Mouse (Mus musculus): ENCODE measurements at regions not wholly inside any gene's neighbourhood (a gene's known extent, or its start where the extent isn't known, plus 50 kb on each side); places are given as distances from the start of the nearest gene placed in this dataset.
A peak's percentile ranks its signal among the peaks of the same experiment; 100 is the strongest.

DNA sequence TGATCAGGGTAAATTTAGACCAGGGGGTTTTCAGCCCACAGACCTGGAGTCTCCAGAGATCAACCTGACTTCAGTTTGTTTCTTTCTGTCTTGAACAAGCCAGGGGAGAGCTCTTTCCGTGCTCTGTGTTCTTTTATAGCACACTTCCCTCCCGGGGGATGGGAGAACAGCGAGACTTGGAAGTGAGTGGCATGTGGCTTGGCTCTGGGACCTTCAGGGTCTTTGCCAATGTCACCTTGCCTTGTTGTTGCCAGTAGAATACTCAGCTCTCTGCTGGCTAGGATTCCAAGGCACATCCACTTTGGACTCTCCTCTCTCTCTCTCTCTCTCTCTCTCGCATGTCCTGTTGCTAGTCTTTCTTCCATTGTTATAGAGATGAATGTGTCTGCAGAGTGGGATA, 90.4 kb upstream of the Klf4 start:
- no peak for DNase-seq (ENCODE audit: low spot score)

DNA sequence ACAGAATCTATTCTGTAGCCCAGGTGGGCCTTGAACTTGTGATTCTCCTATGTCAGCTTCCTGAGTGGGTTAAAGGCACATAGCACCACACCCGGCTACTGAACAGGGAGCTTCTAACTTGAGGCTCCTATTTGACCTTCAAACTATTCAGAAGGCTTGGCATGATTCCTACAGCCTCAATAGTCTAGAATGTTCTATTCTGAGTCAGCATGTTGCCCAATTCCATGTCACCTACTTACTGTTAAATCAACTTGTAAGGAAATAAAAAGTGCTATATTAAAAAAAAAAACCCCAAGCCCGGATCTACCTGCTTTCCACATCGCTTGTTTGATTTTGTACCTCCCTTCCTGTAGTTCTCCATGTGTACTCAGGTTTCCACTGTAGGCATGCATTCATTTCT, 87.6 kb upstream of the Klf4 start:
- no peak for DNase-seq (ENCODE audit: low spot score)

DNA sequence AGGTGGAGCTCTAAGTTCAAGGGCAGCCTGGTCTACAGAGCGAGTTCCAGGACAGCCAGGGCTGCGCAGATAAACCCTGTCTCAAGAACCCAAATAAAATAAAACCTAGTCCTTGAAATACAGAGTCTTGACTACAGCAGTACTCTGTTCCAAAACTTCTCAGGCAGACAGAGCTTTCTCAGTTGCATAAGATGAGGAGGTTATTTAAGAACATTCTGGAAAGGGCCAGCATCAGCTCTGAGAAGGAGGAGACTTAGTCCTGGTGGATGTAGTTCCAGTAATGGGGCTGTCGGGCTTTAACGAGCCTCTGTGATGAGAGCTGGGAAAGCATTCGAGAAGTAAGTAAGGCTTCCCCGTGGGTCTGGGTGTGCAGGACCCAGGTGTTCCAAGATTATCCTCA, 83.5 kb upstream of the Klf4 start:
- DNase-seq (ENCODE audit: low spot score): no peak

DNA sequence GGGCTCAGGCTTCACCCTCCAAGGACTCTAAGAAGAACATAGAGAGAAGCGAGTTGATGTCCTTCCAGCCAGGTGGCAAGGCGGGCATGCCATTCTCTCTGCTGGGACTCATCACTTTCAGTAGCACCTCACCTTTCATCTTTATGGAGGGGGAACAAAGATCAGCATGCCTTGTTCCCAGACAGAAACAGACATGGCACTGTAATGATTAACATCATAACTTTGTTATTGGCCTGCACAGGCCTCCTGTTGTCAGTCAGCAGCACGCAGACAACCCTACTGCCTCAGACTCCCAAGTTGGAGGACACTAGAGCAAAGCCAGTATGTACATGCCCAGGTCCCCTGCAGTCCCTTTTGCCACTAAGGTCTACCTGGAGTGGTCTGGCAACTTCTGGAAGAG, 81.3 kb upstream of the Klf4 start:
- no peak for DNase-seq (ENCODE audit: low spot score)

DNA sequence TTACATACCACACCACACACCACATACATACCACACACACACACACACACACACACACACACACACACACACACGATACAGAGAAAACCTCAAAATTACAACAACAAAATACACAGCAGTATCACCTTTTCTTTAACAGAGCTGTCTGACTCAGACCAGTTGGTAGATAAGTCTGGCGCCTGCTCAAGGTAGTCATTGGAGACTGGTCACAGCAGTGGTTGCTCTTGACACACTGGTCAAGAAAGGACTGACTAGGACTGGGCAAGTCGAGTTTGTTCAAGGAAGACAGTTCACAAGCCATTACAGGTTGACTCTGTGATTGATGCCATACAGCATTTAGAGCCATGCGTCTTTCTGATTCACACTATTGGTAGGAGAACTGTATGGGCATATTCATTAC, 78.7 kb upstream of the Klf4 start:
- no peak for DNase-seq (ENCODE audit: low spot score)

DNA sequence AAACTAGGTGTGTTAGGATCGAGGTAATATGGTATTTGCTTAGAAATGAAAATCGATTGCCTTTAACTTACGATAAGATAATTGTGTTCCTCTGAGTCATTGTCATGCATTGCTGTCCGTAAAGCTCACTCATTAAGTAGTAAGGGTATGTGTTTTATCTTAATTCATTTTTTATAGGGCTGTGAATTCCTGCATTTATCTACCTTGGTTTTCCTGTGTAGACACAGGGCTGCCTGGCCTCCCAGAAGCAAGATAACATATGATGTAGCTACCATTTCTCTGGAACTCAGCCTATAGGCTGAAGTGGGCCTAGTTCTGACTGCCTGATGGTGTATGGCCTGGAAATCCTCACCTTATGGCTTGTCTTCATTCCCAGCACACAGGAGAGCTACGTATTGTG, 76.9 kb upstream of the Klf4 start:
- no peak for DNase-seq (ENCODE audit: low spot score)

DNA sequence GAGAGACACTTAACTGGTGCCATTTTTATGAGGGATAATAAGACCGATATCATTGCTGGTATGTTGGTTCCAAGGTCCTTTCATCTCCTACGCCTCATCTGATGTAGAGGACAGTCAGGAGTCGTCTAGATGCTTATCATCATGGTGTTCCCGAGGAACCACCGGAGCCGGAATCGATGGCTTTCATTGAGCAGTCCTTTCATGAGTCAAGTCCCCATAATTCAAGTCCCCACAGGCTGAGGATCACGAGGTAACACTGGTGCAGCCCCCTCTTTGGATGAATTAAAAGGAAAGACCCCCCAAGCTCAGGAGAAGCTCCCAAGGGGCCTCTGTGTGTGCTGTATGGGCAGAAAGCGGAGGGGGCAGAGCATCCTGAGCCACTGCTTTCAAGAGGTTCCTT, 73.3 kb upstream of the Klf4 start:
- no peak for DNase-seq (ENCODE audit: low spot score)

DNA sequence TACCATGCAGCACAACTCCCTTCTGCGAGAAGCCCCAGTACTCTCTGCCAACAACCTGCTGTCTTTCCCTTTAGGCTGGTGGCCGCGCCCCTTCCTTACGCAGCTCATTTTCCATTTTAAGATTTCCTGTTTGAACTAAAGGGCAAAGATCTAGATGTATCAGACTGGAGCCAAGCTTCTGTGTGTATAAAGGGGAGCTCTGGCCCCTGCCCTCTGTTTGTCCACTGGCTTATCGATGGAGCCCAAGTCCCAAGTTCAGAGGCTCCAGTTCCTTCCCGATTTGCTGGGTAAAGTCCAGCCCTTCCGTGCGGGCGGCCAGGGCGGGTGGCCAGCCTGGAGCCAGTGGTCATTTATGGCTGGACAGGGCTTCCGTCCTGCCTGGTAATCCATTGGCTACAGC, 72.6 kb upstream of the Klf4 start:
- peak; percentile 85 for DNase-seq (ENCODE audit: low spot score)

DNA sequence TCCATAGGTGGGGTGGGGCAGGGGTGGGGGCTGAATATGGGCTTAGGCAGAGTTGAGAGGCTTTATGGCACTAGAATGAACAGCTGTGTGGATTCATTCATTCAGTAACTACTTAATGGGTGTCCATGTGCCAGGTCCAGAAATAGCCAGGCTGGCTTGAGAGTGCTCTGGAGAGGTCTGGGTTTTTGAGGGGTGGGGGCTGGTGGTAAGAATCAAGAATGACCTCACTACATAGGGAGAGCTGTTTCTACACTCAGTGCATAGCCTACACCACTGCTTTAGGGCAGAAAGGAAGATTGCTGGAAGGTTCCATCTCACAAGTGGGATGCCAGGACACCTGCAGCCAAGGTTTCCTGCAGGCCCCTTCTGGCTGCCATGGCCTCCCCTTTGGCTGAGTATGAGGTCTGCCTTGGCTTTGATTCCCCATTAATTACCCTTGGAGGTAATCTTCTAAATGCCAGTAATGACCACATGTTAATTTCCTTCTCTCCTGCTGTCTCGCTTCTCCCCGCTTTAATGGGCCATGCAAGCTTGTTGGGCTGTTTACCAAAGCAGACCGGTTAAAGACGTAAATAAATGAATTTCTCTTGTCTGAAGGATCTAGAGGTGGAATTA, 71.7 kb upstream of the Klf4 start:
- DNase-seq (ENCODE audit: low spot score): no peak

DNA sequence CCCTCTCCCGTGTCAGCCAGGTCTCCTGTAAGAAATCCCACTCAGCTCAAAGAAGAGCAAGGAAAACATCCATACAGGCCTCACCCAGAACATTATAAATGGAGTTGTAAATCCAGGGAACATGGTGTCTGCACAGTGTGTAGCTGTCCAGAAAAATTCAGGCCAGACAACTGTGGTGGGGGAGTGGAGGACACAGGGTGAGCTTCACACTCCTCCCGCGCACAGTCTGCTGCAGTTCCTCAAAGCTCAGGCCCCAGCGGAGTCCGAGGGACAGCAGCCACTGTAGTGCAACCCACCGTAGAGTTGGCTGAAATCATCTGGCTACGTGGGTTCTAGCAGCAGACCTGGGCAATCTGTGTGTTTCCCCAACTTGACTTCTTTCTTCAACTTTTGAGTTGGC, 62.9 kb upstream of the Klf4 start:
- no peak for DNase-seq (ENCODE audit: low spot score)

DNA sequence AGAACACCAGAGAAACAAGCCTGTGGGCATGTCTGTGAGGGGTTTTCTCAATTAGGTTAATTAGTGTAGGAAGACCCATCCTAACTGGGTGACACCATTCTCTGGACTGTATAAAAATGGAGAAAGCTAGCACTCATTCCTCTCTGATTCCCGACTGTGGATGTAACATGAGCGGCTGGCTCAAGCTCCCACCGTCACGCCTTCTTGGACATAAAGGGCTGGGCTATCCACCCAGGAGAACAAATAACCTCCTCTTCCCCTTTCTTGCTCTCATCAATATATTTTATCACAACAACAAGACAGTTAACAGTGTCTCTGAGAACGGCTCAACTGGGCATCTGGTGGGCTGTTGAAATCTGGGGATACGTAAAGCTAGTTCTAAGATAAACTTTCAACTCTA, 62.4 kb upstream of the Klf4 start:
- no peak for DNase-seq (ENCODE audit: low spot score)

DNA sequence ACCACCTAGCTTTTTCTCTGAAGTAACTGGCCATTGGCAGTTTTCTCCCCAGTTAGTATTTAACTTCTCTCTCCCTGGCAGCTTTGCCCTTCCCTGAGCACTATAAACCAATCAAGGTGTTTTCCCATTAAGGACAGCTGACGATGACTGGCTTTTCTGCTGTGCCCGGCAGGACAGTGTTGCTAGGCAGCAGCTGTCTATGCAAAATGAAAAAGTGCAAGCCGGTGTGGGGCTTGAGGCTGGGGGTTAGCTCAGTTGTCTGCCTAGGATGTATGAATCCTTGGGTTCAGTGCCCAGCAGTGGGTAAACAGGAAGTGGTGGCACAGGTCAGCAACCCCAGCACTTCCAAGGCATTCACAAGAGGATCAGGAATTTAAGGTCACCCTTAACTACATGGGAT, 60.9 kb upstream of the Klf4 start:
- no peak for DNase-seq (ENCODE audit: low spot score)

DNA sequence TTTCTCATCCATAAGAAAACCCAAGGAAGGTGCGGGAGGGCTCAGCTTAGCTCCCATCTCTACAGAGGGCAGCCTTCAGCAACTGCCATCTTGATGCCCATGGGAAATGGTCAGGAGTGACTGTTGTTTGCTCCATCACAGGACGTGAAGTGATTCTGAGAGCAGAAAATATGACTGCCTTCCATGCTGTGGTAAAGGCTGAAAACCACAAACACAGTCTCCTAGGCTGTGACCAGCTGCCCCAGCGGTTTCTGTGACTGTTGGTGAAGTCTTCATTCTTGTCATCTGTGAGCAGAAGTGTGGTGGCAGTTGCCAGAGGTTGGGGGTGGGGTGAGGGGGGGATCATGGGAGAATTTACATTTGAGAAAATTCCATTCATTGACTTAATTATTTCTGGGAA, 53.9 kb upstream of the Klf4 start:
- no peak for DNase-seq (ENCODE audit: low spot score)

DNA sequence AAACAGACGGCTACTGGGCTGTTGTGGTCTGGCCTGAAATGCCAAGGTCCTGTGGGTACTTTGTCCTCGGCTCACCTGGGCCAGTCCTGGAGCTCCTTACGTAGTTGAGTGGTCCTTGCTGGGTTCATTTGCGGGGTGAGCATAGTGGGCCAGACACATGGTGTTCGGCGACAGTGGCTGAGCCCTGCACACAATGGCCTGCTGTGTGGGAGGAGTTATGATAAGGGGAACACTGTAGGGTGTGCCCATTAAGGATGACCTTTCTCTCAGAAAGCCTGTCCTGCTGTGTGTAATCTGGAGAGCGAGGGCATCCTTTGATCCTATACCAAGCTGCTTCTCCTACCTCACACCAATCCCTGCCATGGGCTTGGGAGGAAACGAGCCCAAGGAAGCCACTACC, 51.3 kb upstream of the Klf4 start:
- DNase-seq (ENCODE audit: low spot score): no peak

Measured in lung, postnatal 25 days (tissue).